Mouse (Mus musculus) bone marrow, adult 2 months (tissue): ENCODE measurements around the gene Rnf5. TPM values are rescaled to one million over a fixed set of nuclear protein-coding genes. Genes with fewer than 3 reads are reported as not detected.

Experiments
- H3K27ac ChIP-seq: fragments of 200-500 bp; 2 replicates; pipeline ENCODE4 v1.5.1; 2012; ENCODE audit warnings: low read depth, mild to moderate bottlenecking, control low read depth, inconsistent platforms, low read length; ENCODE audit not compliant: control insufficient read depth, poor library complexity, insufficient read depth
- H3K4me1 ChIP-seq: fragments of 200-500 bp; 2 replicates; pipeline ENCODE4 v1.6.1; 2011; ENCODE audit warnings: low read length; ENCODE audit not compliant: control insufficient read depth, insufficient read depth
- H3K4me3 ChIP-seq: fragments of 200-500 bp; replicated peaks from 2 replicates; pipeline ENCODE3; 2011; ENCODE audit warnings: mild to moderate bottlenecking, low read depth, low read length, control low read depth; ENCODE audit not compliant: control insufficient read depth
- CTCF ChIP-seq: fragments of 200-500 bp; IDR thresholded peaks from 2 replicates; pipeline ENCODE4 v1.5.1; 2011; ENCODE audit warnings: low read length, control low read depth; ENCODE audit not compliant: control insufficient read depth, insufficient read depth
- POLR2A ChIP-seq: fragments of 200-500 bp; IDR thresholded peaks from 2 replicates; pipeline ENCODE4 v1.6.1; 2011; ENCODE audit warnings: low read depth, mild to moderate bottlenecking, control low read depth, low read length, borderline replicate concordance; ENCODE audit not compliant: control insufficient read depth
- WGBS: fragments of 180-500 bp; shearing (Covaris S2); methylation state at CpG from one replicate; pipeline ENCODE4 v1.1.7; 2018; 5-methylcytosine and 5-hydroxymethylcytosine counted together
- polyA plus RNA-seq: library from polyadenylated mRNA; stranded (reverse); fragments of >200 nt; gene quantifications from 2 replicates; pipeline ENCODE4 v1.2.4, GENCODE M21; 2011; ENCODE audit warnings: low replicate concordance; ENCODE audit not compliant: missing spikeins, insufficient read depth, insufficient read length

Gene Rnf5
- polyA plus RNA-seq, 1 experiment: 42.3 TPM

- H3K4me3 ChIP-seq: peak overlapping the region; percentile 75
- WGBS: 11% methylated on average over 32 of the region's 32 CpGs
- H3K4me1 ChIP-seq: peaks cover 8% of the 10 kb centered on the region; the same call in 1 of the 2 replicates
- TF ChIP-seq POLR2A (no peak), CTCF (no peak)
- peak overlapping the region; percentile 94; the same call in 1 of the 2 replicates for H3K27ac ChIP-seq
Measured at GRCm38 (mm10) chr17:34606186-34607039, 2.9 kb upstream of the Rnf5 start.

- TF ChIP-seq CTCF (no peak), POLR2A (peak; percentile 90; the same call in 1 of the 2 replicates)
- WGBS: 0% methylated on average over 30 of the region's 30 CpGs
Measured at GRCm38 (mm10) chr17:34605609-34606008, 2.1 kb upstream of the Rnf5 start.

GRCm38 (mm10) chr17:34604511-34605237 is 1.2 kb upstream of the Rnf5 start:
- no peak for TF ChIP-seq POLR2A
- TF ChIP-seq CTCF: no peak
- 16% methylated on average over 24 of the region's 24 CpGs for WGBS
- H3K4me1 ChIP-seq: peaks cover 8% of the 10 kb centered on the region; the same call in 1 of the 2 replicates
- H3K4me3 ChIP-seq: peak overlapping the region; percentile 80
- H3K27ac ChIP-seq: peak overlapping the region; percentile 94

More at GRCm38 (mm10) chr17:34605609-34606008, 2.1 kb upstream of the Rnf5 start:
- Histone ChIP-seq H3K4me3 (peak overlapping the region; percentile 75), H3K27ac (peak overlapping the region; percentile 94), H3K4me1 (peaks cover 8% of the 10 kb centered on the region; the same call in 1 of the 2 replicates)

GRCm38 (mm10) chr17:34604061-34604508 is 595 bp upstream of the Rnf5 start, which contains the start of gene Agpat1:
TSS of gene Agpat1 (plus strand) at chr17:34604262.
- whole genome bisulfite sequencing: under 1% methylated on average over 35 of the region's 35 CpGs
- peak within 1 kb of the TSS; percentile 80 for H3K4me3 ChIP-seq
- TF ChIP-seq POLR2A (peak; percentile 91; the same call in 1 of the 2 replicates), CTCF (no peak)
- peaks cover 8% of the 10 kb centered on the region for H3K4me1 ChIP-seq
- H3K27ac ChIP-seq: peak within 1 kb of the TSS; percentile 94

- Histone ChIP-seq H3K4me1 (peaks cover 4% of the 10 kb centered on the region), H3K27ac (no peak overlapping the region), H3K4me3 (no peak overlapping the region)
- 88% methylated on average over 12 of the region's 12 CpGs for WGBS
- no peak for TF ChIP-seq CTCF
- no peak for TF ChIP-seq POLR2A
Measured at GRCm38 (mm10) chr17:34601796-34602195, 1.7 kb downstream of the Rnf5 start.

GRCm38 (mm10) chr17:34599891-34600290 is 3.6 kb downstream of the Rnf5 start:
- WGBS: 75% methylated on average over 9 of the region's 9 CpGs
- Histone ChIP-seq H3K4me3 (no peak overlapping the region), H3K27ac (no peak overlapping the region), H3K4me1 (peaks cover 2% of the 10 kb centered on the region)
- TF ChIP-seq POLR2A: no peak
- TF ChIP-seq CTCF: no peak

- Histone ChIP-seq H3K4me3 (no peak within 1 kb of the TSS), H3K27ac (no peak within 1 kb of the TSS), H3K4me1 (peaks cover 2% of the 10 kb centered on the region)
- no peak for TF ChIP-seq CTCF
- TF ChIP-seq POLR2A: no peak
- 47% methylated on average over 6 of the region's 6 CpGs for WGBS
Measured at GRCm38 (mm10) chr17:34597566-34598095, 5.9 kb downstream of the Rnf5 start, which contains the start of gene Ager. TSS of gene Ager (plus strand) at chr17:34597862.

GRCm38 (mm10) chr17:34596098-34596497 is 7.4 kb downstream of the Rnf5 start:
- WGBS: 81% methylated on average over 8 of the region's 8 CpGs
- no peak for TF ChIP-seq CTCF
- no peak overlapping the region for H3K4me3 ChIP-seq
- H3K27ac ChIP-seq: no peak overlapping the region
- peaks cover 2% of the 10 kb centered on the region for H3K4me1 ChIP-seq
